Mouse (Mus musculus) heart, postnatal 10 days (tissue): ENCODE measurements around the gene Ppp2r5c. TPM values are rescaled to one million over a fixed set of nuclear protein-coding genes. Genes with fewer than 3 reads are reported as not detected.
A peak's percentile ranks its signal among the peaks of the same experiment; 100 is the strongest.

Experiments
- DNase-seq, 2 experiments: peaks; one replicate each; pipeline ENCODE4 v3.0.0; 2021
- intact Hi-C: fragments of 180-260 bp; cut with DNase I; formaldehyde crosslinking; loops from one replicate; pipeline ENCODE4 v1.15.1; 2025
- total RNA-seq, 2 experiments: library from RNA; stranded (reverse); gene quantifications; 2 replicates each; pipeline ENCODE4 v1.2.3; 2021

The Ppp2r5c gene
- total RNA-seq, 2 experiments from 2014 or later, result 112 to 124 TPM

DNA sequence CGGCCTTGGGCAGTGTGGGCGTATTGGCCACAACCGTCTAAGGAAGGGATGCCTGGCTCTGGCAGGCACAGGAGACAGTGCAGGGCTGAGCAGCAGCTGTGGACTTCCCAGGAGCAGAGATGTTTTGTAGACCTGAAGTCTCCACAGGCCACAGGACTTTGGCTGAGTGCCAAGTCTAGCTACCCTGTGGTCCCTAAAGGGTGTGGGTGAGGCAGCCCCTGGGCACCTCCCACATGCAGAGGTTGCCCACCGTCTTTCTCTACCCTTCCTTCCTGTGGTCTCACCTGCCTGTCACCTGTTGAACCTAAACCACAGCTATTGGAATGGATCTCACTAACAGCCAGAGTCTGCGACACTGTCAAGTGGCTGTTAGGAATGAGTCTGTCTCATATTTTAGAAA, 59.1 kb downstream of the Ppp2r5c start:
- DNase-seq, result no peak
- intact Hi-C loops, result no loop called here

DNA sequence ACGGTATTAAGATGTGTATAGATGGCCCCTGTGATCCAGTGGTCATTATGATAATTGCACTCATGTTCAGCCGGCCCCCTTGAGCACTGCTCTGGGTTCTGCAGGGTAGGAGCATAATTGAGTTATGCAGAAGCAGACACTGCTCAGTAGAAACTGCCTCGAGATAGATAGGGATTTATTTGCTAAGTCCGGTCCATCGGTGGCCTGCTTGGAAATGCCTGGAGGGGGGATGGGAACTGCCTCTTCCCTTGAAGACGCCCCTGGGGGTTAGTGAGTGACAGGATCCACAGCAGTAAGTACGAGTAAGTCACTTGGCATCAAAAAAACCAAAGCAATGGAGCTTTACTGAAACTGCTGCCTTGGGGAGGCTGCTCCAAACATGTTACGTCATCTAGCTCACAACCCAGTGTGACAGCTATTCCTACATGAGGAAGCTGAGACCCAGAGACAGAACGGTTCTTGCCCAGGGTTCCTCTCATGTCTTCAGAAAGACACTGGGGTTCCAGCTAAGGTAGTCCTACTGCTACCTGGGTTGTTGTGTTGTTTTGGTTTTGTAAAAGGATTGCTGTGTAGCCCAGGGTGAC, 60.9 kb downstream of the Ppp2r5c start:
- intact Hi-C loops, result no loop called here

DNA sequence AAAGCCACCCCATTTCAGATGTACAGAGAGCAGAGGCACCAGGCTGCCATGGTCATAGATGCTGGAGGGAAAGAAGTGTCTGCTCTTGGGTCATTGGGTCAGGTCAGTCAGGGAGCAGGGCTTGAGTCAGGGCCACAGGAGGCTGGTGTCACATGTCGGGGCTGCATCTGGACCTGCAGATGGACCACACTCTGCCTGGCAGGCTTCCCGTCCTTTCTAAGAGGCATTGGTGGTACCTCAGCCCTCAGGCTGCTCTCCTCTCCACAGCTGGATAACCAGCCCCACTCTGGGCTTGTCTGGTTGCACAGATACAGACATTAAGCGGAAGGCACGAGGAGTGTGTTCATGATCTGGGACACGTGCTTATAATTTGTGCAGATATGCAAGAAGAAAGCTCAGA, 61.8 kb downstream of the Ppp2r5c start:
- DNase-seq, result no peak
- intact Hi-C loops, result no loop called here

More for the DNA sequence above, 60.9 kb downstream of the Ppp2r5c start:
- no peak for DNase-seq

DNA sequence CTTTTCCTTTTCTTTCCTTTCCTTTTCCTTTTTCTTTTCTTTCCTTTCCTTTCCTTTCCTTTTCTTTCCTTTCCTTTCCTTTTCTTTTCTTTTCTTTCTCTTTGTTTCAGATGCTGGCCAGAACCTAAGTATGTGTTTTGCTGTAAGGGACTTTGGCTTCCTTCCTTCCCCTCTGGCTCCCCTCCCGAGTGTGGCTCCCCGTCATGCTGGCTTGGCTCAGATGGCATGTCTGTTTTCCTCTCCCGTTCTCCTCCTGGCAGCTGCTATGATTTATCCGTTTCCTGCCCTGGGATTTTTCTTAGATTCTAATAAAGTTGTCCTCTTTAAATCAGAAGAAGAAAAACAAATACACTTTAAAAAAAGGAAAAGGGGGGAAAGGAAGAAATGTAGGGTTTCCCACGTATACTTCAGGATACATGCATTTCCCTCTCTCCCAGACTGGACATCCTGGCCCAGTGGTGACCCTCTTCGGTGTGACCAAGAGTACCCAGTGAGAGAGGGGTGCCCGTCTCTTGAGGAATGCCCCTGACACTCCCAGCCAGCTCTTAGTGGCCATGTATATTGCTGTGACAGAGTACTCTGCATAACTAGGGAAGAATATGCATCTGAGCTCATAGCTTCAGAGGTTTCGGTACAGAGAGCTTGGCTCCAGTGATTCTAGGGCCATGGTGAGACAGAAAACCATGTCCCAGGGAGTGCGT, 63.4 kb downstream of the Ppp2r5c start:
- DNase-seq, result peak; percentile 84 to 85
- intact Hi-C loops, result no loop called here

DNA sequence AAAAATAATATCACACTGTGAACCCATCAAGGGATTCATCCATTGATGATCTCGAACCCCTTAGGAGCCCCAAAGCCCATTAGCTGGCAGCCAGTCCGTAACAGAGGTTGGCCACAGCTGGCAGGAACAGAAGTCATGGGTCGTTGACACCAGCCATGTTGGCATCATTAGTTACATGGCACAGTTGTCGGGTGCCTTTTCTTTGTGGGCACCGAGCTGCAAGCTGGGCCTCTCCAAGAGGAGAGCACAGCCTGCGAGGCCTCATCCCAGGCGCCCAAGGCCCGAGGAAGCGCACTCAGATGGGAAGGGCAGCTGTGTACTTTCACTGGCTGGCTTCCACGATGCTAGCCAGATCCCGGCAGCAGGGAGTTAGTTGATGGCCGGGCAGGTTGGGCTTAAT, 64.3 kb downstream of the Ppp2r5c start:
- intact Hi-C loops, result no loop called here
- DNase-seq, result no peak

DNA sequence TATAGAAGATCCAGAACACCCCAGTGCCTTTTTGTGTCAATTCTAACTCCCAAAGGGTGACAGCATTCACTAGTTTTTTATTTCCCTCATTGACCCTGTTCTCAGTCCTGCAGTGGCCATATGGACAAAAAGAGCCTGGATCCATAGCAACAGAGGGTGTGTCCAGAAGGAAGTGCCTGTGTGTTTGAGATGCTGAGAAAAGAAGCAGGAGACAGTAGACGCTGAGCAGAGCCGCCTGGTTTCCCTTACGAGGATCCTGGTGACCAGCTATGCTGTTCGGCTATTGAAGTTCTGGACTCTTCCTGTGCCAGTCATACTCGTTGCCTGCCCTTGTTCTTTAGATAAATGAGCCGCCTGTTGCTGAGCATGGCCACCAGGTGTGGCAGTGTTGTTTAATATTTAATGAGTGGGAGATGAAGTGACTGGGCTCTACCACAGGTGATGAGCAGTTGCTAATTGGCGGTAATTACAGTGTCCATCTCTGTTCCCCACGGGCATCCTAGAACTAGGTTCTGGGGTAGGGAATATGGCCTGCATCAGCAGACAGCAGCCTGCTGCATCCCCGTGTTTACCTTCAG, 65.0 kb downstream of the Ppp2r5c start:
- DNase-seq, result no peak
- intact Hi-C loops, result no loop called here

DNA sequence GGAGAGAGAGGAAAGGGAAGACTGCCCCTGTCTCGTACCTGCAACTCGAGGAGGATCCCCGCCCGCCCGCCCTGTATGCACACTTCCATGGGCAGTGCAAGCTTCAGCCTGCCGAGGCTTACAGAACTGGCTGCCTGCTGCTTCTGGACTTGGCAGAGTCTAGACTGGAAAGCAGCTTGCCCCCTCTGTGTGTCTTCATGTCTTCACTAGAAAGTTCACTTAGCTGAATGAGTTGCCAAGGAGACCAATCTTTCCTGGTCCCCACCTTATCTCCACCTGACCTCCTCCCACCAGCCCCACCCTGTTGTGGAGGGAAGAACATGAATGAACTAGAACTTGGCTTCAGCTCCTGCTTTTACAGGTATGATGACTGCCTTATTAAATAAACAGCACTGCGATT, 66.0 kb downstream of the Ppp2r5c start:
- no peak for DNase-seq
- intact Hi-C loops, result no loop called here

DNA sequence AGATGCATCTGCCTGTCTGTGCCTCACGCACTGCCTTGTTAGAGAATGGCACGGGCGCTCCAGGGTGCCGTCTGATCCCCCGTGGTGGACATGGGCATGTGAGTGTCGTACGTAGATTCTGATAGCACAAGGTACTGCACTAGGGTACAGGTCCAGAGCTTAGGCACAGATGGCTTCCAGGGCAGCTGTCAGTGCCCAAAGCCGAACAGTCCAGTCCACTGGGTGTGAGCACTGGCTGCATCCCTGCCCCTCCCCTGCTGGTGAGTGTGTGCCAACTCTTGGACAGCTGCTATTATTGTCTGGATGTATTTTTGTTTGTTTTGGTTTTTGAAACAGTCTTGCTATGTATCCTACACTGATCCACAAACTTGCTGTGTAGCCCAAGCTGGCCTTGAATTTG, 68.8 kb downstream of the Ppp2r5c start:
- peak in 1 of 2 experiments; percentile 25 for DNase-seq
- intact Hi-C loops, result no loop called here

DNA sequence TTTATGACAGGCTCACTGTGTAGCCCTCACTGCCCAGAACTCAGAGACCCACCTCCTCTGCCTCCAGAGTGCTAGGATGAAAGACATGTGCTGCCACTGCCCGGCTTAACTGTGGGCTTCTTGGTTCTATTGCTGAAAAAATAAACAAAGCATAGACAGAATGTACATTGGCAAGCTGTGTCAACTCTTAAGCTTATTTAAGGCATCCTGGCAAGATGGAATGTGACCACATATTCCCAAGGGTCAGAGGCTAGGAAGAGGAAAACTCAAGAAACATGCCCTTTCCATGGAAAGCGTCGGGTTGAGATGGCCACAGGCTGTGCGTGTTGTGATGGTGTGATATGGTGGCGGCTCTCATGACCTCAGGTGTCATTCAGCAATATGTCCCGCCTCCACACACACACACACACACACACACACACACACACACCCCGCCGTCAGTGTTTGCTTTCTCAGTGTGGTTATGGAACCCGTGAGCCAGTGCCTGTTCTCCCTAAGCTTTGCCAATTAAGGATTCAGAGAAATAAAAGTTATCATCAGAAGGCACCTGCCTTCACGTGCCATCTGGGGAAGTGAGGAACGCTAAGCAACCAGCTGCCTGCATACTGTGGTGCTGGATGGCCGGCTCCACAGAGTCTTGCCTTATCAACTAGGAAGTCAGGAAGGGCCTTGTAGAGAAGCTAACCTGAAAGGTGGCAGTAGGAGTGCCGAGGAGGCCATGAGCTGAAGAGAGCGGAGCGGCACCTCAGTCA, 73.5 kb downstream of the Ppp2r5c start:
- no peak for DNase-seq
- intact Hi-C loops, result no loop called here

DNA sequence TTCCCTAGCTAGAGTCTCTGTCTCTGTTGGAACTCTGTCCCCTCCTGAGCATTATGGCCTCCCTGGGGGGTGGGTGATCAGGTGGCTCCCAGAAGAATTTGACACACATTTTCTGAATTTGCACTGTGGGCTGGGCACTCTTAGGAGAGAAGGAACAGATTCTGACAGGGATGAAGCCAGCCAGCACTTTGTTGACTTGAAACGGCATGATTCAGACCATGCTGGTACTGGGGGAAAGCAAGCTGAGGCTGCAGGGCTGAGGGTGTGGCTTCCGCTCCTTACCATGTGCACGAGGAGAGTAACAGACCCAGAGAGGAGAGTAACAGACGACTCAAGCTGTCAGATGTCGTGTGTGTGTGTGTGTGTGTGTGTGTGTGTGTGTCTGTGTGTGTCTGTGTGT, 76.6 kb downstream of the Ppp2r5c start:
- intact Hi-C loops, result no loop called here
- DNase-seq, result no peak

DNA sequence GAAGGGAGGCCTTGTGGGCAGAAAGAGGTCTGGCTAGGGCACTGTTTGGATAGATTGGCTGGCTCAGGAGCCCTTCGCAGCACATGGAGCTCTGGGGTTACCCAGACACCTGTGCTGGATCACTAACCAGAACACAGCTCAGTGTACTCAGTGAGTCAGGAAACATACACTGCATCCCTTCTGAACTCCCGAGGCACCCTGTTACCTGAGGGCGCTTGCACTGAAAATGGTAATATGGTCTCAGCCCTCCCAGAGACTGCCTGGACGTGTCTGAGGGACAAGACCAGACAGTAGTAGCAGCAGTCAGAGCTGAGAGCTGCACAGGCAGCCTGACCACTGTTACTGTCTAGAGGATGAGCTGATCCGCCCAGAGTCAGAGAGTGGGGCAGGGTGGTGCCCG, 85.8 kb downstream of the Ppp2r5c start:
- DNase-seq, result no peak
- intact Hi-C loops, result no loop called here

DNA sequence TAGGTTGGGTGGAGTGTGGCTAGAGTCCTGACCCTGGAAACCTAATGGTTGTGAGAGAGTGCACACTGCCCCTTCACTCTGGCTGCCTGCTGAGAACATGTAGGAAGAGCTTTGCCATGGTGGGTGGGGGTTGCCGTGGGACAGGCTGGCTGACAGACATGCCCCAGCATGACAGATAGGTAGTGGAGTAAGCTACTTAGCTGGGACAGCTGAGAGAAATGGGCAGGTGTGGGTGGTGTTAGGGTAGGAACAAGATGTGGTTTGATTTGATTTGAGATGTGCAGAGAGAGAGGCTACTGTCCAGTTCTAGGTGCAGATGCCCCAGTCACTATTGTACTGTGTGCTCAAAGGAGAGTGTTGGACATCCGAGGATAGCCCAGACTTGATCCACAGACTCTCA, 86.2 kb downstream of the Ppp2r5c start:
- intact Hi-C loops, result no loop called here

DNA sequence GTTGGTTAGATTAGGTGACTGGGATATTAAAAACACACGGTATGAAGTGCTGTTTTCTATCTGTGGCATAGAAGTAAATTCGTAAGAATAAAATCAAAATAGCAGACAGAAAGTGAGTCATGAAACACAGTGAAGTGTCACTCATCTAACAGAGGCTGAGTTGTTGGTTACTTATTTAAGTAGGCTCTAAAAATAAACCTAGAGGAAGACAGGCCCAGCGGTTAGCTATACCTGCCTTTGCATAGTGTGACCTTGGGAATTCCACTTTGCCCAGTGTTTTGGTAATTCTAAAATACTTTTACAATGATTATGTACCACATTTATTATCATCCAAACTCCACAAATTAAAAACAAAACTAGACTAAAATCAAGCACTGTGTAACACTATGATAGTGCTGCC, 86.9 kb downstream of the Ppp2r5c start:
- no peak for DNase-seq
- intact Hi-C loops, result no loop called here

More for the DNA sequence above, 86.2 kb downstream of the Ppp2r5c start:
- no peak for DNase-seq

DNA sequence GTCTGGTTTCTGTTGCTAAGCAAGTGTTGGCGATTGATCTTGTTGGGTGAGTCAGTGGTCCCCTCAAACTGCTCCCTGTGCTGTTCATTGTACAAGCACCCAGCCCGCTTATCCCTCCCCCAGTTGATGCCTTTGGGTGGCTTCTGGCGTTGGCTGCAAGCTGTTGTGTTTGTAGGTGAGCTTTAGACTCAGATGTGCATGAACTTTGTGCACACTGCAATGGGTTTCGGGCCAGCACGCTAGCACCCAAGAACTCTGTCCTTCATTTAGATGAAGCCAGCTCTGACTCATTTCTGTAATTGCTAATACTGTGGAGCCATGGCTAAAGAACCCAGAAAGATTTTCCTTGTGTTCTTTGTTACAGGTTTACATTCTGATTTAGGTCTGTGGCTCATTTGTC, 88.4 kb downstream of the Ppp2r5c start:
- no peak for DNase-seq
- intact Hi-C loops, result no loop called here

DNA sequence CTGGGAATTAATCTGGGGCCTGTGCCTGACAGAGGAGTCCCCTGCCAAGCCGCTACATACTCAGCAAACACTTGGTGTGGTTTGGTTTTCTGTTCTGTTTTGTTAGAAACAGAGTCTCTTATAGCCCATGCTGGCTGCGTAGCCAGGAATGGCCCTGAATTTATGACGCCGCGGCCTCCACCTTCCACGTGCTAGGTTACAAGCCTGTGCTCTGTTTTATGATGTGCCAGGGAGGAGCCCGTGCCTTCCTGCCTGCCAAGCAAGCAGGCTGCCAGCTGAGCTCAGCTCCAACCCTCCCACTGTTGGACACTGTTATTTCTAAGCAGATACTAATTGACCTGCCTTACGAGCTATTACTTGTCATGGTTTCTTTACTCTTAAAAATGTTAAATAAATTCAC, 90.8 kb downstream of the Ppp2r5c start:
- intact Hi-C loops, result no loop called here
- DNase-seq, result peak; percentile 51 to 58

DNA sequence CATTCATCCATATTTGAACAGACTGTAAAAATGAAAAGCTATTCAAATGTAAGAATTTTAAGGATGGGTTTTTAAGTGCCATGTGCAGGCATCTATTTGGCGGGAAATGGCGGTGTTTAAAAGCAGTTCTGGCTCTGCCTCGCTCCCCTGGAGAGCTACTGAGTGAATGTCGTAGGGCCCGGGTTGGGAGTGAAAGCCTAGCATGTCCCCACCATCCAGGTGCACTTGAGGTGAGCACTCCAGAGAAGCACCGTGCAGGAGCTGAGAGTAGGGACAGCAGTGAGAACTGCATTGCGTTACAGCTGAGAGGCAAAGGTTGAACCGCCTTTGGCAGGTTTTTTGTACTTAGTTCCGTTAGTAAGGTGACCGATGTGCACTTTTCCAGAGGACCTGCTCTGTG, 92.4 kb downstream of the Ppp2r5c start:
- no peak for DNase-seq
- intact Hi-C loops, result no loop called here

DNA sequence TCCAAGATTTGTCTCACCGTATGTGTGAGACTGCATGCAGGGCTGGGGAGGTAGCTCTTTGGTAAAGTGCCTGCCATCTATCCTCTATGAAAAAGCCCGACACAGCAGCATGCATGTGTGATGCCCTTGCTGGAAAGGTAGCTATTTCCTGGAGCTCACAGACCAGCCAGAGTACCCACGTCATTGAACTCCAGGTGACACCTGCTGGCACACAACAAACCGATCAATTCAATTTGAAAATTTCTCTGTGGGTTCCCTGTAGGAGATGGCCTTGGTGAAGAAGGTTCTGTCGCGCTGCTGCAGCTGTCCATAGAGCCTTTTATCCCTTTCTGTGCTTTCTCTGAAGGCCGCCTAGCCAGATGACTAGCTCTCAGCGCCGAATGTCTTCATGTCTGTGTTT, 92.9 kb downstream of the Ppp2r5c start:
- intact Hi-C loops, result no loop called here
- no peak for DNase-seq

DNA sequence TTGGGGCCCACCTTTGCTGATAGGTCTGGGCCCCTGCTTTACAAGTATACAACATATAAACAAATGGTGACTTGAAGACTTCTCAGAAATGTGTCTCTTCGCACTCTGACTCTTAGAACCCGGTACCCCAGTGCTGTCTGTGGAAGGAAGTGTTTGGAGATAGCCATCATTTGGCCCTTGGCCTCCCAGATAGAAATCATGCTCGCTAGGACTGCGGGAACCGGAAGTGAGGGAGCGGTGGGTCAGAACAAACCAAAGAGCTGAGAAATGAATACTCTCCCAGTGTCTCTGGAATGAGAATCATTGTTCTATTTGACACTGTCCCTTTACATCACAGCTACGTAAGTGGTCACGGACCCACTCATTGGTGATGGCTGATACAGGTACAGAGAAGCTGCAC, 93.4 kb downstream of the Ppp2r5c start:
- intact Hi-C loops, result no loop called here
- DNase-seq, result no peak

DNA sequence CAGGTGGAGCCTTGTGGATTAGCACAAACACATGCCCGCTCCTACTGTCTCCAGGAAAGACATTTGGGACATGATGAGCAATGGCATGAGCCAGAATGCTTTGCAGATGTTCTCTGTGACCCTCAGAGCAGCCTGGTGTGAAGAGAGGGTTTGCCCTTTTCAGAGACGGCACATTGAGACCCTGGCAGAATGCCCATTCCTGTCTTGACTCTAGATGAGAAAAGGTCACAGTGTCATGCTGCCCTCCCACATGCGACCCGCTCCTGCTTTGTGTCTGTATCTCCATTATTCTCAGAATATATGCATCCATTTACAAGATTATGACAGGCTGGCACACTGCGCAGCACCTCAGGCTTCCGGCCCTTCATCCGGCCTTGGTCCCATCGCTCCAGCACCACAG, 94.1 kb downstream of the Ppp2r5c start:
- intact Hi-C loops, result no loop called here
- DNase-seq, result no peak

DNA sequence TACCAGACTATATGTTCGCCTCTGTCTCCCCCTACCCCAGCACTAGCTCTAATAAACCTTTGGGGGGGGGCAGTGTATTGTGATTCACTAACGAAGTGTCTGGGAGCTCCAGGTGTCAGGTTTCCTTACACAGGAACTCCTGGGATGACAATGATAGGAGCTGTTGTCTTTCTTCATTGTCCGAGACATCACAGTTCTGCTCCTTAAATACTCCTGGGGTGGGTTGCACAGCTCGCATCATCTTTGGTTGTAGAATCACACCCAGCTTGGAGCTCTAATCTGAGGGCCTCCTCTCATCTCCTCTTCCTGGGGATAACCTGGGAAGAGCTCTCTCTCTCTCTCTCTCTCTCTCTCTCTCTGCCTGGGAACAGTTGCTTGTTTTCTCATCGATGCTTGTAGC, 94.6 kb downstream of the Ppp2r5c start:
- intact Hi-C loops, result no loop called here
- no peak for DNase-seq

DNA sequence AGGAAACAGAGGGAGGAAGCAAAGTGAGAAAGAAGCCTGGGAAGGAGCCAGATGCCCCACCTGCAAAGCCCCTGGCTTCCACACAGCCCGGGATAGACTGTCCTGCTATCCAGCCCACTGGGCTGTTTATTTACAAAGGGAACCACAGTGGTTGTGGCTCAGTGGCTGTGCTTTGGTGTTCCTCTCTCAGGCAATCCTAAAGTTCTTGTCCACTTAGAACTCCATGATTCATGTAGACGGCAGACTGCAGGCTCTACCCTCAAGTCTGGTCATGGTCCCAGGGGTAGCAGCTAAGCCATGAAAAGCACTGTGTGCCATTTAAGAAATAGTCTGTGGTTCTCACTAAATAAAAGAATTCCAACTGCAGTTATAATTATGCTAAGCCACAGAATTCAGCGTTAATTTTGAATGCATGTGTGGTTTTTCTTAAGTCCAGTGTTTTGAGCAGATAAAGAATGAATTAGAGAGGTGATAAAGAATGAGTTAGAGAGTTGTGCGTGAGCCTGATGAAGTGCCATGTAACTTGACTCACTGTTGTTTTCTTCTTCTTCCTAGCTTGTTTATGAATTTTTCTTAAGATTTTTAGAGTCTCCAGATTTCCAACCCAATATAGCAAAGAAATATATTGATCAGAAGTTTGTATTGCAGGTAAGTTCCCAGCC, 98.3 kb downstream of the Ppp2r5c start:
- intact Hi-C loops, result no loop called here
- DNase-seq, result no peak
